23 mouse cellular contexts compared by ENCODE assay signal in genomic region chr17:71168205-71168815, GRCm38 (mm10). TPM values are rescaled to one million over a fixed set of nuclear protein-coding genes. Genes with fewer than 3 reads are reported as not detected.
A peak's percentile ranks its signal among the peaks of the same experiment; 100 is the strongest.
DNase-seq lines count a peak whose midpoint lies in the region; ATAC-seq and TF ChIP-seq lines count a peak whose summit lies in the region.
"Had no signal": no experiment of that assay in that cellular context is flagged by ENCODE, and none has a peak within 500 bp of the region (broad histone marks: within the 10 kb centered on the region; RNA-seq: fewer than 3 reads in every experiment).

No protein-coding gene starts in this region.

- no peaks in the 10 kb centered on the region for H3K4me1 ChIP-seq in midbrain, embryonic 10.5 days
- no peaks in the 10 kb centered on the region for H3K4me1 ChIP-seq in midbrain, embryonic 14.5 days (ENCODE audit: control insufficient read depth, insufficient read depth, low read length)
- peaks cover 52% of the 10 kb centered on the region for H3K4me1 ChIP-seq in liver, embryonic 15.5 days (replicated peaks)
- H3K4me1 ChIP-seq: embryonic facial prominence, embryonic 13.5 days; limb, embryonic 15.5 days had no signal

- peak overlapping the region; percentile 28; the same call in 1 of the 2 replicates for H3K27ac ChIP-seq in layer of hippocampus, adult 2 months
- no peak overlapping the region for H3K27ac ChIP-seq in midbrain, embryonic 10.5 days (replicated peaks)
- no peak overlapping the region for H3K27ac ChIP-seq in midbrain, embryonic 14.5 days (replicated peaks; ENCODE audit: low read depth, low read length)
- H3K27ac ChIP-seq in liver, embryonic 15.5 days (replicated peaks), result 0 out of 2 replicates have a peak overlapping the region, but pooled peaks have one; percentile 54
- H3K27ac ChIP-seq: embryonic facial prominence, embryonic 13.5 days; heart, embryonic 15.5 days; left cerebral cortex, adult 2 months; limb, embryonic 15.5 days; lung, embryonic 15.5 days; macrophage had no signal

- DNase-seq in layer of hippocampus, adult 2 months (ENCODE audit: low spot score in 2 of 2), result no peak
- DNase-seq in layer of hippocampus, postnatal 14 days (ENCODE audit: low spot score in 2 of 2), result no peak
- DNase-seq in midbrain, embryonic 10.5 days (ENCODE audit: low spot score), result peak; percentile 7
- no peak for DNase-seq in midbrain, embryonic 14.5 days
- DNase-seq in ovary, postnatal 36 days (ENCODE audit: low spot score), result no peak
- DNase-seq: adrenal gland, adult 2 months; adrenal gland, postnatal 36 days; B cell, adult 2 months; cerebellum, adult 18-20 months; cerebellum, postnatal 10 days; forebrain, postnatal 0 days; kidney, adult 9 months; thymus, postnatal 4 days had no signal

- H3K9me3 ChIP-seq in midbrain, embryonic 10.5 days (replicated peaks), result no peaks in the 10 kb centered on the region
- H3K9me3 ChIP-seq in midbrain, embryonic 14.5 days (ENCODE audit: control insufficient read depth, low read length), result no peaks in the 10 kb centered on the region
- H3K9me3 ChIP-seq in liver, embryonic 15.5 days (replicated peaks), result no peaks in the 10 kb centered on the region
- H3K9me3 ChIP-seq: embryonic facial prominence, embryonic 13.5 days; heart, embryonic 15.5 days; limb, embryonic 15.5 days; lung, embryonic 15.5 days had no signal

- ATAC-seq in midbrain, embryonic 14.5 days (ENCODE audit: low FRiP score, low TSS enrichment), result no peak
- no peak for ATAC-seq in liver, embryonic 15.5 days (ENCODE audit: insufficient read depth)
- ATAC-seq: activated CD4-positive, CD25-positive, alpha-beta regulatory T cell, adult 4 months; forebrain, postnatal 0 days; intestine, embryonic 16.5 days; midbrain, embryonic 16.5 days had no signal

- no peak for TF ChIP-seq CTCF in layer of hippocampus, adult 2 months (conservative IDR thresholded peaks at IDR 0.05)

- H3K9ac ChIP-seq in midbrain, embryonic 14.5 days (replicated peaks; ENCODE audit: low read length), result no peak overlapping the region
- H3K9ac ChIP-seq in liver, embryonic 15.5 days, result no peak overlapping the region; the same call in 1 of the 2 replicates
- H3K9ac ChIP-seq: embryonic facial prominence, embryonic 13.5 days; forebrain, postnatal 0 days; heart, embryonic 15.5 days; limb, embryonic 15.5 days; lung, embryonic 15.5 days had no signal

- no peak overlapping the region for H3K4me2 ChIP-seq in midbrain, embryonic 14.5 days (ENCODE audit: low read length)
- H3K4me2 ChIP-seq in liver, embryonic 15.5 days, result no peak overlapping the region
- H3K4me2 ChIP-seq: embryonic facial prominence, embryonic 13.5 days; heart, embryonic 15.5 days; limb, embryonic 15.5 days; lung, embryonic 15.5 days had no signal

- H3K27me3 ChIP-seq in midbrain, embryonic 10.5 days (ENCODE audit: low read depth, poor library complexity, severe bottlenecking), result no peaks in the 10 kb centered on the region
- H3K27me3 ChIP-seq in midbrain, embryonic 14.5 days (ENCODE audit: control insufficient read depth, insufficient read depth, low read length), result no peaks in the 10 kb centered on the region
- H3K27me3 ChIP-seq in liver, embryonic 15.5 days, result no peaks in the 10 kb centered on the region
- H3K27me3 ChIP-seq: embryonic facial prominence, embryonic 13.5 days; heart, embryonic 15.5 days; limb, embryonic 15.5 days; lung, embryonic 15.5 days had no signal

- H3K4me3 ChIP-seq in layer of hippocampus, adult 2 months, result no peak overlapping the region
- no peak overlapping the region for H3K4me3 ChIP-seq in midbrain, embryonic 10.5 days
- no peak overlapping the region for H3K4me3 ChIP-seq in midbrain, embryonic 14.5 days (replicated peaks; ENCODE audit: low read depth, low read length)
- H3K4me3 ChIP-seq in liver, embryonic 15.5 days (replicated peaks), result no peak overlapping the region
- H3K4me3 ChIP-seq: embryonic facial prominence, embryonic 13.5 days; heart, embryonic 15.5 days; left cerebral cortex, adult 2 months; limb, embryonic 15.5 days; lung, embryonic 15.5 days had no signal

- H3K36me3 ChIP-seq in midbrain, embryonic 10.5 days, result no peaks in the 10 kb centered on the region
- no peaks in the 10 kb centered on the region for H3K36me3 ChIP-seq in midbrain, embryonic 14.5 days (ENCODE audit: control insufficient read depth, insufficient read depth, low read length)
- H3K36me3 ChIP-seq in liver, embryonic 15.5 days (replicated peaks), result no peaks in the 10 kb centered on the region
- H3K36me3 ChIP-seq: embryonic facial prominence, embryonic 13.5 days; heart, embryonic 15.5 days; limb, embryonic 15.5 days; lung, embryonic 15.5 days had no signal

- WGBS in midbrain, embryonic 10.5 days, result 88% methylated on average over 5 of the region's 5 CpGs
- WGBS in midbrain, embryonic 14.5 days, result 88% methylated on average over 5 of the region's 5 CpGs
- WGBS in liver, embryonic 15.5 days (ENCODE audit: insufficient replicate concordance), result 57% methylated on average over 5 of the region's 5 CpGs

RNA-seq across cellular contexts. Expression of gene Lpin2, which starts 14.1 kb away (rescaled TPM):
- total RNA-seq in layer of hippocampus, adult 2 months (2021), result 100 to 1,000 TPM in 1 of 2 experiments, 10 to 100 TPM in 1; 95.8 to 109 TPM
- total RNA-seq in layer of hippocampus, postnatal 14 days (2021), result 10 to 100 TPM; 76.4 to 83.8 TPM
- polyA plus RNA-seq in midbrain, embryonic 10.5 days (2016; fragmentation: Nextera tagmentation; extraction: Ambion mirVana), result 34.5 and 37.3 TPM in 2 replicates
- polyA plus RNA-seq in midbrain, embryonic 14.5 days (2014; fragmentation: Nextera tagmentation; extraction: Ambion mirVana), result 38.5 and 42.9 TPM in 2 replicates
- polyA plus RNA-seq in liver, embryonic 15.5 days (2015; fragmentation: Nextera tagmentation; extraction: Ambion mirVana), result 42.3 and 46.7 TPM in 2 replicates

Comparison
In these comparisons a context has a peak if more than half of its experiments do, and no peak if none do; other contexts are left out.
1. H3K27ac ChIP-seq: peak in layer of hippocampus, adult 2 months (single experiment) and liver, embryonic 15.5 days (single experiment); none in midbrain, embryonic 10.5 days (single experiment) and midbrain, embryonic 14.5 days (single experiment).